Mouse (Mus musculus): ENCODE measurements around the gene Klhl26. TPM values are rescaled to one million over a fixed set of nuclear protein-coding genes. Genes with fewer than 3 reads are reported as not detected.

Gene Klhl26
- polyA plus RNA-seq, 1 experiment: 20.2 TPM

DNA sequence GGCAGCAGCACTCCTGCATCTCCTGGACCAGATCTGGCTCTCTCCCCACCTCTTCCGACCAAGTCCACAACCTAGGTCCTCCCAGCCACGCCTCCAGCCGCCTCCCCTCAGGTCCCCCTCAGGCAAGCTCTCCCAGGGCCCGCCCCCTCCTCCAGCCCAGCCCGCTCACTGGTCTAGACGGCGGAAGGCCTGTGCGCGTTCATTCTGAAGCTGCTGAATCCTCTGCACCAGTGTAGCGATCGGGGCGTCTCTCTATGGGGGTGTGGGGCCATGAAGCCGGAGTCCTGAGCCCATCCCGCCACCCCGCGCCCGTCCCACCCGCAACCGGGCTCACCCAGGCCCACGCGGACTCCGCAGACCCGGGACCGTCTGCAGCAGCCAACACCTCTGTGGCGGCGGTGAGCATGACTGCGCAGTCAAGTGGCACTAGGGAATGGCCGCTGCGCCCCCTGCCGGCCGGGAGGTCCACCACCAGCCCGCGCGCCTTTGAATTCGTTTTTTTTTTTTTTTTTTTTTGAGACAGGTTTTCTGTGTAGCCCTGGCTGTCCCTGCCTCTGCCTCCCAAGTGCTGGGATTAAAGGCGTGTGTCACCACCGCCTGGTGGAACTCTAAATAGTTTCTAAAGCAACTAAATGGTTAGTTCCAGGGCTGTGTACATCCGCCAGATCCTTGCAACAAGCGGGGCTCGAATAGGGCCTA is 29.7 kb upstream of the Klhl26 start, which contains the start of gene Rex1bd:
Gene Rex1bd, minus strand, starts transcription at position 425 of the 699 bp plus-strand sequence.
- Histone ChIP-seq H3K36me3 (ENCODE audit: control insufficient read depth, insufficient read depth, low read length) (no peaks in the 10 kb centered on the region; the same call in 1 of the 2 replicates), H3K27ac (ENCODE audit: insufficient read depth, low read depth, low read length) (peak within 1 kb of the TSS; percentile 47; the same call in 1 of the 2 replicates), H3K27me3 (replicated peaks; ENCODE audit: control insufficient read depth, insufficient read depth, low read length) (no peaks in the 10 kb centered on the region), H3K4me1 (ENCODE audit: control insufficient read depth, insufficient read depth, low read length) (peaks cover 18% of the 10 kb centered on the region), H3K4me3 (ENCODE audit: insufficient read depth, low read depth, low read length) (peak within 1 kb of the TSS; percentile 92)
- peak; percentile 97 for DNase-seq
- 3% methylated on average over 40 of the region's 40 CpGs for WGBS
- TF ChIP-seq CTCF (conservative IDR thresholded peaks at IDR 0.05; ENCODE audit: insufficient read depth, insufficient read length, low read depth, low read length): peak; percentile 72
- peak; percentile 9 for TF ChIP-seq POLR2A (IDR thresholded peaks at IDR 0.05; ENCODE audit: low read depth, low read length)

DNA sequence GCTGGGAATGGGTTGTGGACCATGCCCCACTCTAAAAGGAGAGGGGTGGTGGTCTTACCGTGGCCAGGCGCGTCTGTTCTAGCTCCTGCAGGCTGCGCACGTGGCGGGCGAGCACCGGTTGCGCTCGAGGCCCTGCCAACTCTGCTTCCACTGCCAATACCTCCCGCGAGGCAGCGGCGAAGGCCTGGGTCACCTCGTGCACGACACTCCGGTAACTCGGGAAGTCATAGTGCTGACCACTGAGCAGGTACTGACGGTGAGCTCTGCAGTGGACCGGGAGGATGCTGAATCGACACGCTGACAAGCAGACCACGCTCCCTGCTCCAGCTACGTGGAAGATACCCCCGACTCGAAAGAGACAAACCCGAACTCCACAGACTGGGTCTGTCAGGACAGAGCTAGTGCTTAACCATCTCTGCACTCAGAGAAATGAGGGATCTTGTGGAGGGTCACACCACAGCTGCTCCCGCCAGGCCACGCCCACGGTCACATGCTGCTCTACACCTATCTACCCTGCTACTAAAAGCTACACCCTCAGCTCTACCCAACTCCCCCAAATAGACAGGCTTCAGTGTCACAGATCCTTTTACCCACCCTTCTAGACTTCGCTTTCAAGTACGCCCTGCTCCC is 29.0 kb upstream of the Klhl26 start:
- Histone ChIP-seq H3K4me1 (ENCODE audit: control insufficient read depth, insufficient read depth, low read length) (peaks cover 18% of the 10 kb centered on the region), H3K27me3 (replicated peaks; ENCODE audit: control insufficient read depth, insufficient read depth, low read length) (no peaks in the 10 kb centered on the region), H3K36me3 (ENCODE audit: control insufficient read depth, insufficient read depth, low read length) (no peaks in the 10 kb centered on the region; the same call in 1 of the 2 replicates), H3K4me3 (ENCODE audit: insufficient read depth, low read depth, low read length) (peak overlapping the region; percentile 92), H3K27ac (ENCODE audit: insufficient read depth, low read depth, low read length) (peak overlapping the region; percentile 47; the same call in 1 of the 2 replicates)
- WGBS: 33% methylated on average over 32 of the region's 32 CpGs
- DNase-seq: no peak
- TF ChIP-seq CTCF (conservative IDR thresholded peaks at IDR 0.05; ENCODE audit: insufficient read depth, insufficient read length, low read depth, low read length) (no peak), POLR2A (IDR thresholded peaks at IDR 0.05; ENCODE audit: low read depth, low read length) (no peak)

DNA sequence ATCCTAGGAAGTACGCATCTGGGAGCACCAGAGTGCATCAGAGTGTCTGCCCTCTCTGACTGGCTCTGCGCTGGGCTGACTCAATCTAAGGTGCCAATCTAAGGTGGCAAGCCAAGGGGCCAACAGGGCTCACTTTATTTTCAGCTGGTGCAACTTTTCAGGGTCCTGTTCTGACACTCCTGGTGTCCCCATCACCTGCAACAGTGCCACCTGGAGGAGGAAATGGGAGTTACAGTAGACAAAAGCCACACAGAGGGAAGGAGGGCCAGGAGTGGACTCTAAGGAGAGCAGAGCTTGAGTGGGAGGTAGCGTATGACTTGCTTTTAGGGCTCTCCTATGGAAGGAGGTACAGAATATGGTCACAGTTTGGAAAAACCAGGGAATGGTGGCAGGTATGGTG is 28.1 kb upstream of the Klhl26 start:
- no peaks in the 10 kb centered on the region for H3K27me3 ChIP-seq (replicated peaks; ENCODE audit: control insufficient read depth, insufficient read depth, low read length)

DNA sequence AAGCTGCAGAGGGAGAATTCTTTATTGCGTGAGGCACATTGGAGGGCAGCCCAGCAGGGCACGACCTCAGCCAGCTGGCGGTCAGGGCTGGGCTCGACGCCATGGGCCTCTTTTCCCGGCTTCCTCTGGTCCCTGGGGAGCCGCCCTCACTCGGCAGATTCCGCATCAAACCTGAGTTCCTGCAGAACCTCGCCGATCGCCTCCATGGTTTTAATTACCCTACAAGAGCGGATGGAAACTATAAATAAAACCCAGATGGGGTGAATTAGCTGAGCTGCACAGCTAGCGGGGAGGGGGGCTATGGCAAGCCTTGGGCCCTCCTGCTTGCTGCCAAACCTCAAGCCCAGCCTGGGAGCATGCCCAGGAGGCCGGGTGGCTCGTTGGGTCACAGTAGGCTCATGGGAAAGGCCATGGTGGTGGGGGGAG is 27.5 kb upstream of the Klhl26 start:
- H3K4me1 ChIP-seq (ENCODE audit: control insufficient read depth, insufficient read depth, low read length): peaks cover 17% of the 10 kb centered on the region
- no peaks in the 10 kb centered on the region; the same call in 1 of the 2 replicates for H3K36me3 ChIP-seq (ENCODE audit: control insufficient read depth, insufficient read depth, low read length)
- no peaks in the 10 kb centered on the region for H3K27me3 ChIP-seq (replicated peaks; ENCODE audit: control insufficient read depth, insufficient read depth, low read length)
- DNase-seq: peak; percentile 76
- H3K4me3 ChIP-seq (ENCODE audit: insufficient read depth, low read depth, low read length): no peak overlapping the region
- 35% methylated on average over 16 of the region's 16 CpGs for WGBS
- TF ChIP-seq POLR2A (IDR thresholded peaks at IDR 0.05; ENCODE audit: low read depth, low read length) (no peak), CTCF (conservative IDR thresholded peaks at IDR 0.05; ENCODE audit: insufficient read depth, insufficient read length, low read depth, low read length) (no peak)
- H3K27ac ChIP-seq (ENCODE audit: insufficient read depth, low read depth, low read length): peak overlapping the region; percentile 1; the same call in 1 of the 2 replicates

More for the DNA sequence above, 28.1 kb upstream of the Klhl26 start:
- Histone ChIP-seq H3K36me3 (ENCODE audit: control insufficient read depth, insufficient read depth, low read length) (no peaks in the 10 kb centered on the region; the same call in 1 of the 2 replicates), H3K27ac (ENCODE audit: insufficient read depth, low read depth, low read length) (0 out of 2 replicates have a peak overlapping the region, but pooled peaks have one; percentile 1), H3K4me1 (ENCODE audit: control insufficient read depth, insufficient read depth, low read length) (peaks cover 18% of the 10 kb centered on the region), H3K4me3 (ENCODE audit: insufficient read depth, low read depth, low read length) (no peak overlapping the region)
- WGBS: 80% methylated on average over 3 of the region's 3 CpGs
- TF ChIP-seq POLR2A (IDR thresholded peaks at IDR 0.05; ENCODE audit: low read depth, low read length) (no peak), CTCF (conservative IDR thresholded peaks at IDR 0.05; ENCODE audit: insufficient read depth, insufficient read length, low read depth, low read length) (peak; percentile 80)
- peak; percentile 79 for DNase-seq

DNA sequence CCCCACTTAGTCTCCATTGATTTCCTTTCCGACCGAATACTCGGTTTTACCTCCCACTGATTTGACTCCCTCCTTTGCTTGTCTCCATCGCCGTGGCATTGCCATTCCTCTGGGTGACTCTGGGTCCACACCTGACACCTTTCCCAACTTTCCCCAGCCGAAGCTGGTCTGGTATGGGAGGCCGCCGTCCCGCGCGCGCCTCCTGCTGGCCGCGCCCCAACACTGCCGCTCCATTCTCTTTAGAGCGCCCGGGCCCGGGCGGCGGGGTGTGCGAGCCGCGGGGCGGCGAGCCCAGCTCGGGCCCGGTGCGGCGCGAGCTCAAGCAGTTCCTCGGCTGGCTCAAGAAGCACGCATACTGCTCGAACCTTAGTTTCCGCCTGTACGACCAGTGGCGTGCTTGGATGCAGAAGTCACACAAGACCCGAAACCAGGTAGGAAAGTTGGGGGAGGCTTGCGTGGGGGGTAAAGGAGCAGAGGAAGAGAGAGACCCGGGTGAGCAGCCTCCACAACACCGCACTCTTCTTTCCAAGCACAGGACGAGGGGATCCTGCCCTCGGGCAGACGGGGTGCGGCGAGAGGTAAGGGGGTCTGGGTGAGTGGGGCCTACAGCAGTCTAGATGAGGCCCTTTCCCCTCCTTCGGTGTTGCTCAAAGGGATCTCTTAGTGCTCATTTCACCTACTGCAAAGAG is 26.4 kb upstream of the Klhl26 start:
- H3K4me3 ChIP-seq (ENCODE audit: insufficient read depth, low read depth, low read length): no peak overlapping the region
- no peaks in the 10 kb centered on the region; the same call in 1 of the 2 replicates for H3K36me3 ChIP-seq (ENCODE audit: control insufficient read depth, insufficient read depth, low read length)
- WGBS: 18% methylated on average over 46 of the region's 46 CpGs
- peak; percentile 76 for DNase-seq
- no peak overlapping the region for H3K27ac ChIP-seq (ENCODE audit: insufficient read depth, low read depth, low read length)
- TF ChIP-seq POLR2A (IDR thresholded peaks at IDR 0.05; ENCODE audit: low read depth, low read length) (no peak), CTCF (conservative IDR thresholded peaks at IDR 0.05; ENCODE audit: insufficient read depth, insufficient read length, low read depth, low read length) (peak; percentile 67)
- peaks cover 10% of the 10 kb centered on the region; the same call in 1 of the 2 replicates for H3K4me1 ChIP-seq (ENCODE audit: control insufficient read depth, insufficient read depth, low read length)
- H3K27me3 ChIP-seq (replicated peaks; ENCODE audit: control insufficient read depth, insufficient read depth, low read length): no peaks in the 10 kb centered on the region

DNA sequence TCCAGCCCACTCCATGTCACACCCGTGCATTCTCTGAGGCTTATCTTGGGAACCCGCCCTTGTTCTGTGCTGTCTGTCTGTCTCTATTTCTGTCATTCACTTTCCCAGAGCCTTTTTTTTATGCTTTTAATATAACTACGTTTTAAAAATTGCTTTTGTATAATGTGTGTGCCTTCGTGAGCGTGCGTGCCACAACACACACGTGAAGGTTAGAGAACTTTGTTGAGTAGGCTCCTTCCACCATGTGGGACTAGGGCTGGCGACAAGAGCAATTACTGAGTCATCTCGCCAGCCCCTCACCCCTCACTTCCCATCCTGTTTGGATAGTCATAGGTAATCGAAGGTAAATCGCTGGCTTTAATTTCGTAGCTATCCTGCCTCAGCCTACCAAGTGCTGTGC is 25.8 kb upstream of the Klhl26 start:
- TF ChIP-seq POLR2A (IDR thresholded peaks at IDR 0.05; ENCODE audit: low read depth, low read length): no peak
- no peak for TF ChIP-seq CTCF (conservative IDR thresholded peaks at IDR 0.05; ENCODE audit: insufficient read depth, insufficient read length, low read depth, low read length)
- H3K27ac ChIP-seq (ENCODE audit: insufficient read depth, low read depth, low read length): no peak overlapping the region
- no peaks in the 10 kb centered on the region; the same call in 1 of the 2 replicates for H3K36me3 ChIP-seq (ENCODE audit: control insufficient read depth, insufficient read depth, low read length)
- 61% methylated on average over 12 of the region's 12 CpGs for WGBS
- no peak for DNase-seq
- H3K4me1 ChIP-seq (ENCODE audit: control insufficient read depth, insufficient read depth, low read length): peaks cover 10% of the 10 kb centered on the region; the same call in 1 of the 2 replicates
- no peaks in the 10 kb centered on the region for H3K27me3 ChIP-seq (replicated peaks; ENCODE audit: control insufficient read depth, insufficient read depth, low read length)
- no peak overlapping the region for H3K4me3 ChIP-seq (ENCODE audit: insufficient read depth, low read depth, low read length)
